Mouse (Mus musculus): ENCODE measurements around the gene Tmem131.

DNA sequence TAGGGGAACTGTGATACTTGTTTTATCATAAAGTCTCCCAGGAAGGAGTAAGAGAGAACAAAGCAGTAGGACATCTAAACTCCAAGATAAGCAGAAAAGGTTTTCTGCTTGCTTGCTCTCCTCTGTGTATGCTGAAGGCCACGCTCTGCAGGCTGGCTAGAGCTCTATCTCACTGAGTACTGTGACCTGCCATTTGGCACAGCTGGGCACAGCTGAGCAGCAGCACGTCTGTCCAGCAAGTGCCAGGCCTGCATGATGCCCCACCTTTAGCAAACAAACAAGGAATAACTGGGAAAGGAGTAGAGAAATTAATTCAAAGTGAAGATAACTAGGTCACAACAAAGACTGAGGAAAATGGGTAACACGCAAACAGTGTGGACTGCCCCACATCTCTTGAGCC is 103.6 kb downstream of the Tmem131 start:
- no peak for TF ChIP-seq CTCF (IDR thresholded peaks at IDR 0.05; ENCODE audit: low read depth)
- no peak for TF ChIP-seq EP300 (IDR thresholded peaks at IDR 0.05; ENCODE audit: low read depth)
